Mouse (Mus musculus) C2C12 (cell line): ENCODE results near the gene Kcnj2. TPM values are rescaled to one million over a fixed set of nuclear protein-coding genes. Genes with fewer than 3 reads are reported as not detected.

Source experiments
- H3K27me3 ChIP-seq: one replicate; pipeline ENCODE4 v1.6.1; 2011; ENCODE audit not compliant: control insufficient read depth, insufficient read depth, insufficient read length
- H3K36me3 ChIP-seq: one replicate; pipeline ENCODE4 v1.6.1; 2011; ENCODE audit not compliant: control insufficient read depth, insufficient read depth
- H3K4me3 ChIP-seq: one replicate; pipeline ENCODE4 v1.5.1; 2011; ENCODE audit warnings: mild to moderate bottlenecking, control low read depth; ENCODE audit not compliant: poor library complexity, insufficient read depth, severe bottlenecking
- H3K79me2 ChIP-seq: one replicate; pipeline ENCODE4 v1.6.1; 2011; ENCODE audit not compliant: control insufficient read depth, insufficient read depth
- H3K79me3 ChIP-seq: one replicate; pipeline ENCODE4 v1.6.1; 2011; ENCODE audit warnings: low read depth, control low read depth
- H3ac ChIP-seq: one replicate; pipeline ENCODE3; 2011; ENCODE audit warnings: low read depth; ENCODE audit not compliant: control insufficient read depth, insufficient read length
- CEBPB ChIP-seq: IDR thresholded peaks from one replicate; pipeline ENCODE4 v1.6.1; 2011; ENCODE audit warnings: low read depth, mild to moderate bottlenecking, control low read depth, moderate library complexity
- CTCF ChIP-seq: IDR thresholded peaks from one replicate; pipeline ENCODE4 v1.5.1; 2011; ENCODE audit not compliant: control insufficient read depth, insufficient read depth, insufficient read length
- FOSL1 ChIP-seq: IDR thresholded peaks from one replicate; pipeline ENCODE4 v1.8.0; 2011; ENCODE audit warnings: mild to moderate bottlenecking, low read length; ENCODE audit not compliant: poor library complexity, insufficient read depth, severe bottlenecking
- MAX ChIP-seq: IDR thresholded peaks from one replicate; pipeline ENCODE4 v1.6.1; 2011; ENCODE audit warnings: mild to moderate bottlenecking, control low read depth
- MYOD1 ChIP-seq: IDR thresholded peaks from one replicate; pipeline ENCODE4 v1.6.1; 2011; ENCODE audit warnings: low read depth; ENCODE audit not compliant: control insufficient read depth, insufficient read length
- MYOG ChIP-seq: IDR thresholded peaks from one replicate; pipeline ENCODE4 v1.6.1; 2011; ENCODE audit not compliant: control insufficient read depth, insufficient read length; ENCODE audit errors: extremely low read depth
- USF1 ChIP-seq: IDR thresholded peaks from one replicate; pipeline ENCODE4 v1.6.1; 2011; ENCODE audit warnings: low read depth, mild to moderate bottlenecking, control low read depth, moderate library complexity
- polyA plus RNA-seq: library from polyadenylated mRNA; unstranded; fragments of >200 nt; fragmentation: generic; extraction: Trizol; gene quantifications from one replicate; pipeline ENCODE4 v1.2.1, GENCODE M21; 2012; ENCODE audit warnings: missing spikeins

Gene Kcnj2
- polyA plus RNA-seq, 1 experiment: 0.16 TPM

- no peaks in the 10 kb centered on the region for H3K36me3 ChIP-seq
- no peaks in the 10 kb centered on the region for H3K79me3 ChIP-seq
- no peak overlapping the region for H3ac ChIP-seq
- H3K4me3 ChIP-seq: no peak overlapping the region
- no peaks in the 10 kb centered on the region for H3K79me2 ChIP-seq
- no peaks in the 10 kb centered on the region for H3K27me3 ChIP-seq
- TF ChIP-seq MYOG (no peak), MYOD1 (no peak), FOSL1 (no peak), MAX (no peak), CEBPB (no peak), CTCF (no peak), USF1 (no peak)
These were observed 55.5 kb downstream of the Kcnj2 start for GRCm38 (mm10) chr11:111121514-111121913.

GRCm38 (mm10) chr11:111123324-111123723, 57.4 kb downstream of the Kcnj2 start:
- Histone ChIP-seq H3K79me2 (no peaks in the 10 kb centered on the region), H3ac (no peak overlapping the region), H3K79me3 (no peaks in the 10 kb centered on the region), H3K36me3 (no peaks in the 10 kb centered on the region), H3K4me3 (no peak overlapping the region), H3K27me3 (no peaks in the 10 kb centered on the region)
- TF ChIP-seq FOSL1 (no peak), CEBPB (no peak), MYOG (no peak), USF1 (no peak), MYOD1 (no peak), CTCF (no peak), MAX (no peak)

- H3K36me3 ChIP-seq: no peaks in the 10 kb centered on the region
- H3K79me2 ChIP-seq: no peaks in the 10 kb centered on the region
- no peaks in the 10 kb centered on the region for H3K79me3 ChIP-seq
- TF ChIP-seq MAX (no peak), CEBPB (no peak), USF1 (no peak), MYOD1 (no peak), FOSL1 (no peak), CTCF (no peak), MYOG (no peak)
- H3K27me3 ChIP-seq: no peaks in the 10 kb centered on the region
- H3ac ChIP-seq: no peak overlapping the region
- H3K4me3 ChIP-seq: no peak overlapping the region
These were observed 60.0 kb downstream of the Kcnj2 start for GRCm38 (mm10) chr11:111125963-111126362.

Other genes starting within 250 kb of the Kcnj2 start
- gene Kcnj16, start 98.1 kb upstream of the Kcnj2 start, polyA plus RNA-seq: not detected